Mouse (Mus musculus) hindbrain, embryonic 11.5 days (tissue): Measurements from ENCODE around the gene Cct5. TPM values are rescaled to one million over a fixed set of nuclear protein-coding genes. Genes with fewer than 3 reads are reported as not detected.

Experiments used
- ATAC-seq: fragments of 200-750 bp; cut with Nextera tagmentation; 2 replicates; pipeline ENCODE4 v1.8.0; 2017; ENCODE audit warnings: mild to moderate bottlenecking, moderate TSS enrichment, moderate library complexity; ENCODE audit not compliant: low FRiP score
- DNase-seq: peaks from one replicate; pipeline ENCODE4 v3.0.0-alpha.2; 2015; ENCODE audit warnings: low spot score
- H3K27ac ChIP-seq: fragments of 300-500 bp; sonication (generic); 2 replicates; pipeline ENCODE4 v1.5.1; 2014; ENCODE audit warnings: mild to moderate bottlenecking, low read depth, low read length
- H3K27me3 ChIP-seq: fragments of 300-500 bp; sonication (generic); 2 replicates; pipeline ENCODE4 v1.6.1; 2014; ENCODE audit warnings: mild to moderate bottlenecking, low read length, moderate library complexity, mixed read lengths; ENCODE audit not compliant: control insufficient read depth, insufficient read depth
- H3K36me3 ChIP-seq: fragments of 300-500 bp; sonication (generic); 2 replicates; pipeline ENCODE4 v1.6.1; 2014; ENCODE audit warnings: mild to moderate bottlenecking, low read length, moderate library complexity, mixed read lengths; ENCODE audit not compliant: control insufficient read depth, insufficient read depth
- H3K4me1 ChIP-seq: fragments of 300-500 bp; sonication (generic); replicated peaks from 2 replicates; pipeline ENCODE4 v1.6.1; 2014; ENCODE audit warnings: low read length, mixed read lengths; ENCODE audit not compliant: control insufficient read depth, insufficient read depth
- H3K4me2 ChIP-seq: fragments of 300-500 bp; sonication (generic); replicated peaks from 2 replicates; pipeline ENCODE4 v1.6.1; 2014; ENCODE audit warnings: mild to moderate bottlenecking, low read depth, low read length
- H3K4me3 ChIP-seq: fragments of 300-500 bp; sonication (generic); 2 replicates; pipeline ENCODE4 v1.5.1; 2014; ENCODE audit warnings: low read depth, low read length
- H3K9ac ChIP-seq: fragments of 300-500 bp; sonication (generic); 2 replicates; pipeline ENCODE4 v1.6.1; 2014; ENCODE audit warnings: low read depth, low read length
- H3K9me3 ChIP-seq: fragments of 300-500 bp; sonication (generic); 2 replicates; pipeline ENCODE4 v1.6.1; 2016; ENCODE audit warnings: low read length; ENCODE audit not compliant: control insufficient read depth
- WGBS: fragments of 180-500 bp; shearing (Covaris S2); extraction: QIAGEN DNeasy Blood & Tissue Kit; methylation state at CpG from one replicate; pipeline ENCODE4 v1.1.7; 2014; 5-methylcytosine and 5-hydroxymethylcytosine counted together
- polyA plus RNA-seq: library from polyadenylated mRNA; unstranded; fragments of >200 nt; fragmentation: Nextera tagmentation; extraction: Ambion mirVana; gene quantifications from 2 replicates; pipeline ENCODE4 v1.2.1, GENCODE M21; 2014

The Cct5 gene
- polyA plus RNA-seq, 1 experiment from 2014 or later = 721 TPM

DNA sequence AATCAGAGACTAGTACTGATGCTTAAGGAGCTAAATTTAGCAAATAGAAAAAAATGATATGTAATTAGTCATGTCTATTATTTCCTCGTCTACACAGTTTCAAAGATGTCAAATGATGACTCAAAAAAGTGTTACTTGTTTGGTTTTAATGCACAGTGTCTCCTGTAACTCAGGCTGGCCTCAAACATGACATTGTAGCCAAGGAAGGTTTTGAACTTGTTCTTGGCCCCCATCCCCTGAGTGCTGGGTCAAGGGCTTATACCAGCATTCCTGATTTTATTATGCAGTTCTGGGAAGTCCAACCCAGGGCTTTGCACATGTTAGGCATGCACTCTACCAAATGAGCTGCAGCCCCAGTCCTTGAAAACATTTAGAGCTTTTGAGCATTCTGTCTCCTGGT lies 35.8 kb downstream of the Cct5 start:
- H3K27me3 ChIP-seq = no peaks in the 10 kb centered on the region
- no peak overlapping the region for H3K4me3 ChIP-seq
- H3K4me1 ChIP-seq = 0 out of 2 replicates have a peak, but pooled peaks cover 2% of the 10 kb centered on the region
- H3K4me2 ChIP-seq = no peak overlapping the region
- H3K9ac ChIP-seq = no peak overlapping the region
- H3K9me3 ChIP-seq = no peaks in the 10 kb centered on the region
- no peak for ATAC-seq
- 74% methylated on average over 1 of the region's 1 CpGs for WGBS
- no peaks in the 10 kb centered on the region for H3K36me3 ChIP-seq
- DNase-seq = no peak
- H3K27ac ChIP-seq = no peak overlapping the region

DNA sequence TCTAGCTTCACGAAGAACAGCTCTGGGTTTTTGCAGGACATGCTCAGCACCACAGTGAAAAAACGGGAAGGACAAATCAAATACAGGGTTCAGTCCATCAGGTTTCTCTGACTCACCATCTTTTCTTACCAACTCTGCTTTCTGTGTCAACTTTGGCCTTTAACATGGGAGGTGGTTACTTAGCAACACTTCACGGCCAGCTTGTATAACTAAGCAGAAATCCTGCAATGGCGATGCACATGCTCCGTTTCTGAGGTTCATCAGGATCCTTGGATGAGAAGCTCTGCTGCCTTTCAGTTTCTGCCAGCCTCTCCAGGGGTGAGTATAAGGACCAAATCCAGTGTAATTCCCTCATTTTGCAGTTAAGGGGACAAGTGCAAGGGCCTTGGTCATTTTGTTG lies 36.4 kb downstream of the Cct5 start, which contains the start of gene Cmbl:
TSS of gene Cmbl (plus strand) at position 206 of the 400 bp plus-strand sequence.
- Histone ChIP-seq H3K4me2 (no peak within 1 kb of the TSS), H3K27me3 (no peaks in the 10 kb centered on the region), H3K9ac (no peak within 1 kb of the TSS), H3K9me3 (no peaks in the 10 kb centered on the region), H3K4me1 (0 out of 2 replicates have a peak, but pooled peaks cover 2% of the 10 kb centered on the region), H3K27ac (no peak within 1 kb of the TSS), H3K36me3 (no peaks in the 10 kb centered on the region), H3K4me3 (no peak within 1 kb of the TSS)
- ATAC-seq (no peak), DNase-seq (no peak)
- WGBS = 64% methylated on average over 5 of the region's 5 CpGs

DNA sequence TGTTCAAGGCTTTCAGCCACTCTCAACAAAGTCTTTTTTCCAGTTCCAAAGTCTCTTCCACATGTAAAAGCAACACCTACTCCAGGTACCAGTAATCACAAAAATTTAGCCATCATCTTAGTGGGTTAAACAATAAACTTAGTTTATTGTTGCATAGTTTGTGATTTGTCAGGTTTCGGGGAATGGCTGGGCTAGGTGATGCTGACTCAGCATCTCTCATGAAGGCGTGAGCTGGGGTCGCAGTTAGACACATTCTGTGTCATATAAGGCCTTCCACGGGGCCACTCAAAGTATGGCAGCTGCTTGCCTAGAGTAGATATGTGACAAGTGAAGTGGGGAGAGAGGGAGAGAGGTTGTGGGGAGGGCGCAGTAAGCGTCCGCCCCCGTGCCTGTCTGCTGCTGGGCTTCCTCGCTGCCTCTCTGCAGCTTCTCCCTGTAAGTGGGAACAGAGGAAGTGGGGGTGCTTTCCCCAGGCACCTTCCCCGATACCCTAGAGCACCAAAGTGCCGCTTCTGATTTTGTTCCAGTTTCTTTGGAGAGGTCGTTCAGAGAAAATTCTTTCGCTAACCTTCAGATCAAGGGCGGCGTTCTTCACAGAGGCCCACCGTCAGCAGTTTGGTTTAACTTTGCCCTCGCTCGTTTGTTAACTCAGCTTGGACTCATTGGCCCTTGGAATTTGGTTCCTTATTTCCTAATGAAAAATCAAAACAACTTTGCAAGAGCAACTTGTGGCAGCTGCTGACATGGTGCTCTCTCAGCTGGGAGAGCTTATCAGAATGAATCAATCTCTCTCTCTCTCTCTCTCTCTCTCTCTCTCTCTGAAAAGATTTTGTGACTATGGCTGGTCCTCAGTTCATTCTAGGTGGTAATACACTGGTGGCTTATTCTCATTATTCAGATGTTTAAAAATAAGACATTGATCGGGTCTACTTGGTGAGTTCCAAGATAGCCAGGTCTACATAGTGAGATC lies 37.7 kb downstream of the Cct5 start:
- H3K9ac ChIP-seq = no peak overlapping the region
- H3K27me3 ChIP-seq = no peaks in the 10 kb centered on the region
- no peak overlapping the region for H3K27ac ChIP-seq
- H3K4me2 ChIP-seq = no peak overlapping the region
- DNase-seq = no peak
- H3K4me1 ChIP-seq = 0 out of 2 replicates have a peak, but pooled peaks cover 2% of the 10 kb centered on the region
- H3K9me3 ChIP-seq = no peaks in the 10 kb centered on the region
- 72% methylated on average over 19 of the region's 19 CpGs for whole genome bisulfite sequencing
- no peak for ATAC-seq
- no peak overlapping the region for H3K4me3 ChIP-seq
- H3K36me3 ChIP-seq = no peaks in the 10 kb centered on the region

DNA sequence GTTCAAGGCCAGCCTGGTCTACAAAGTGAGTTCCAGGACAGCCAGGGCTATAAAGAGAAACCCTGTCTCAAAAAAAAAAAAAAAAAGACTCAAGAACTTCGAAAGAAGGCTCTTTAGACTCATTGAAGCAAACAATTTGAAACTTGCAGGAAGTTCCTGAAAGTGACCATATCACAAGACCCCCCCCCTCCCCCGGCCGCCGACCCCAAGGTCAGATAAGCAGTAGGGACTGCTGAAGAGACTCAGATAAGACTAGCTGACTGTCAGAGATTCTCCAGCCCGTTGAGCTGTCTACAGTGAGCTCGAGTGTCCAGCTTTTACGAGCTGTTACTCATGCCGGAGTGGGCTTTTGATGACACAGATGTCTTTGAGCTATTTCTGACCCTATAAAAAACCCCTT lies 38.8 kb downstream of the Cct5 start:
- WGBS = 86% methylated on average over 8 of the region's 8 CpGs
- no peak for ATAC-seq
- DNase-seq = no peak
- Histone ChIP-seq H3K27me3 (no peaks in the 10 kb centered on the region), H3K36me3 (no peaks in the 10 kb centered on the region), H3K4me1 (no peaks in the 10 kb centered on the region), H3K9ac (no peak overlapping the region), H3K9me3 (no peaks in the 10 kb centered on the region), H3K4me3 (no peak overlapping the region), H3K27ac (no peak overlapping the region), H3K4me2 (no peak overlapping the region)

DNA sequence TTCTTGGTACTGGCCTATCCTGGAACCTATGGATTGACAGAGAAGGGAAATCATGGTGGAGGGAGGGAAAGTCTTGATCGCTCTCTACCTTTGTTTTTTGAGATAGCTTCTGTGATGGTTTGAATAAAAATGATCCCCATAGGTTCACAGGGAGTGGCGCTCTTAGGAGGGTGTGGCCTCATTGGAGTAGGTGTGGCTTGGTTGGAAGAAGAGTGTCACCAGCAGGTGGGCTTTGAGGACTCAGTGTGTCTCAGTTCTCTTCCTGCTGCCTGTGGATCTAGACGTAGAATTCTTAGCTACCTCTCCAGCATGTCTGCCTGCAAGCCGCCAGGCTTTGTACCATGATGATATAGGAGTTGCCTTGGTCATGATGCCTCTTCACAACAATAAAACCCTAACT lies 39.6 kb downstream of the Cct5 start:
- Histone ChIP-seq H3K4me3 (no peak overlapping the region), H3K4me1 (no peaks in the 10 kb centered on the region), H3K27me3 (no peaks in the 10 kb centered on the region), H3K9ac (no peak overlapping the region), H3K4me2 (no peak overlapping the region), H3K36me3 (no peaks in the 10 kb centered on the region), H3K27ac (no peak overlapping the region), H3K9me3 (no peaks in the 10 kb centered on the region)
- no peak for ATAC-seq
- WGBS = 93% methylated on average over 4 of the region's 4 CpGs
- no peak for DNase-seq

DNA sequence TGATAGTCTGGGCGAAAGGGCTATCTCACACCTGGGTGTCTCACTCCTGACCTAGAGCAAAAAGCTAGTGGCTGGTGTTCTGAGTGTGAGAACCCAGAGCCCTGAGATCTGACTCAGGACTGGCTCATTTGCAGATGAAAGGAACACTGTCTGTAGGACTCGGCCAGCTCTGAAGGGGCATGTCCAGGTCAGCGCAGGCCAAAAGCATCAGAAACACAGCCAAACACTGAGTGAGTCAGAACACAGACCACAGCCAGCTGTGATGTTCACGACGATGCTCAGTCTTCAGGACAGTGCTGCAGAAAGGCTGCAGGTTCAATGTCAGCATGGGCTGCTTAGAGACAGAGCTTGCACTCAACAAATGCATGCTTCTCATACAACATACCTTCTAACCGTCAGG lies 40.2 kb downstream of the Cct5 start:
- ATAC-seq = no peak

DNA sequence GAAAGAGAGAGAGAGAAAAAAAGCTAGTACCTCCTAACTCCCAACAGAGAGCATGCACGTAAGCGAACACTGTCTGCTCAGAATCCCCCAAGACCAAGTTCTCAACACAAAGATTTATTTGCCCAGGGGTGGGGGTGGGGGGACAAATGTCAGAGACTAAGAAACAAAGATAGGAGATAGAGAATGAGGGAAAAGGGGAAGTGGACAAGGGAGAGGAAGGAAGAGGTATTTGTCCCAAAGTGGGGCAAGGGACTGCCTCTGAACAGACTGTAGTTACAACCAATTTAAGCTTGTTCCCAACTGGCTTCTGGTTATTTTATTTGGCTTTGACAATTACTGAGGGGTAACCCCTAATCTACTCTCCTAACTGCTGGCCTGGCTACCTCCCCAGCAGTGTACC lies 46.7 kb downstream of the Cct5 start:
- H3K27me3 ChIP-seq = no peaks in the 10 kb centered on the region
- H3K36me3 ChIP-seq = no peaks in the 10 kb centered on the region
- no peak for DNase-seq
- H3K4me2 ChIP-seq = no peak overlapping the region
- WGBS = 92% methylated on average over 2 of the region's 2 CpGs
- H3K4me1 ChIP-seq = no peaks in the 10 kb centered on the region
- H3K9me3 ChIP-seq = no peaks in the 10 kb centered on the region
- no peak for ATAC-seq
- H3K4me3 ChIP-seq = no peak overlapping the region
- H3K27ac ChIP-seq = no peak overlapping the region
- H3K9ac ChIP-seq = no peak overlapping the region

More for the DNA sequence above, 40.2 kb downstream of the Cct5 start:
- 66% methylated on average over 6 of the region's 6 CpGs for WGBS
- Histone ChIP-seq H3K4me2 (no peak overlapping the region), H3K9ac (no peak overlapping the region), H3K4me3 (no peak overlapping the region), H3K27ac (no peak overlapping the region), H3K27me3 (no peaks in the 10 kb centered on the region), H3K36me3 (no peaks in the 10 kb centered on the region), H3K9me3 (no peaks in the 10 kb centered on the region), H3K4me1 (no peaks in the 10 kb centered on the region)
- no peak for DNase-seq

DNA sequence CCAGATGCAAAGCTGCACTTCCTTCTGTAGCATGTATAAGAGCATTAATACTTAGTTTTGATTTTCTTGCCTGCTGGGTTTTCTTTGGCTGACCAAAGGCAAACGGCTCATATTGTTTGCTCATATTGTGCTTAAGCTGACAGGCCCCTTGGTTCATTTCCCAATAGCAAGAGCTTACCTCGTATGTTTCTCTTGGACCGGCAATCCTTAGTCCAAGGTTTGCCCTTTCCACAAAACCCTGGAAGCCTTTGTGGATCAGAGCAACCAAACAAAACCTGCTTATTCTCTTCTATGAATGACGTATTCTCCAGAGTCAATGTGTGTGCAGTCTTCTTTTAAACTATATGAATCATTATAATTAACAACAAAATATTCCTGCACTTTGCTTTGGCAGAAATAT lies 51.2 kb downstream of the Cct5 start:
- Histone ChIP-seq H3K9ac (no peak overlapping the region), H3K4me3 (no peak overlapping the region), H3K9me3 (no peaks in the 10 kb centered on the region), H3K27ac (no peak overlapping the region), H3K4me2 (no peak overlapping the region), H3K4me1 (no peaks in the 10 kb centered on the region), H3K27me3 (no peaks in the 10 kb centered on the region), H3K36me3 (no peaks in the 10 kb centered on the region)
- 91% methylated on average over 4 of the region's 4 CpGs for WGBS
- ATAC-seq (no peak), DNase-seq (no peak)

DNA sequence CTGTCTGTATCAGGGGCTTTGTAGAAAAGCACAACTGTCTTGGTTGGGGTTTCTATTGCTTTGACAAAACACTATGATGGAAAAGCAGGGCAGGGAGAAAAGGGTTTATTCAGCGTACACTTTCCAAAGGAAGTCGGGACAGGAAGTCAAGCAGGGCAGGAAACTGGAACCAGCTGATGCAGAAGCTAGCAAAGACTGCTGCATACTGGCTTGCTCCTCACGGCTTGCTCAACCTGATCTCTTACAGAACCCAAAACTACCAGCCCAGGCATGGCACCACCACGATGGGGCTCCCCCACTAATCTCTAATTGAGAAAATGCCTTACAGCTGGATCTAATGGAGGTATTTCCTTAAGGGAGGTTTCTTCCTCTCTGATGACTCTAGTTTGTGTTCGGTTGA lies 54.2 kb downstream of the Cct5 start:
- 0 out of 2 replicates have a peak, but pooled peaks cover under 1% of the 10 kb centered on the region for H3K4me1 ChIP-seq
- DNase-seq = no peak
- no peaks in the 10 kb centered on the region for H3K27me3 ChIP-seq
- H3K9ac ChIP-seq = no peak overlapping the region
- ATAC-seq = no peak
- 71% methylated on average over 5 of the region's 5 CpGs for WGBS
- no peak overlapping the region for H3K4me2 ChIP-seq
- no peak overlapping the region for H3K27ac ChIP-seq
- no peaks in the 10 kb centered on the region for H3K36me3 ChIP-seq
- no peak overlapping the region for H3K4me3 ChIP-seq
- no peaks in the 10 kb centered on the region for H3K9me3 ChIP-seq
